Mouse (Mus musculus) gastrocnemius, adult 18-20 months (tissue): ENCODE measurements around the gene Slc25a45. TPM values are rescaled to one million over a fixed set of nuclear protein-coding genes. Genes with fewer than 3 reads are reported as not detected.
A peak's percentile ranks its signal among the peaks of the same experiment; 100 is the strongest.

Experiments used
- DNase-seq: peaks from one replicate; pipeline ENCODE4 v3.0.0; 2021; ENCODE audit warnings: low spot score
- total RNA-seq, 2 experiments: library from RNA; stranded (reverse); gene quantifications; 2 replicates each; pipeline ENCODE4 v1.2.3; 2021

Slc25a45 gene
- total RNA-seq, 2 experiments from 2014 or later, result 0.59 to 0.90 TPM

DNA sequence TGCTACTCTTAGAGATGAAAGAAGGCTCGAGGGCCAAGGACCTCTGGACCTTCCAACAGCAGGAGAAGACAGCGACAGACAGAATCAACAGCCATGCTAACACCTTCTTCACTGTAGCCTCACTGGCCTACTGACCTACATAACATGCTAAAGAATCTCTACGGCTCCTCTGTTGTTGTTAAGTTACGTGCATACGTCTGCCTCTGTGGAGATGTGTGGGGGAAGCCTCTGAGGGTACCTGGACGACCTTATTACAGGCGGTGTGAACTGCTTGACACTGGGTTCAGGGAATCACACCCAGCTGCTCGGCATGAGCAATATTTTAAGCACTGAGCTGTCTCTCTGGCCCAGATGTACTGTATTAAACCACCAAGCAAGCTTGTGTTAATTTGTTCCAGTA is 49.9 kb downstream of the Slc25a45 start:
- no peak for DNase-seq

DNA sequence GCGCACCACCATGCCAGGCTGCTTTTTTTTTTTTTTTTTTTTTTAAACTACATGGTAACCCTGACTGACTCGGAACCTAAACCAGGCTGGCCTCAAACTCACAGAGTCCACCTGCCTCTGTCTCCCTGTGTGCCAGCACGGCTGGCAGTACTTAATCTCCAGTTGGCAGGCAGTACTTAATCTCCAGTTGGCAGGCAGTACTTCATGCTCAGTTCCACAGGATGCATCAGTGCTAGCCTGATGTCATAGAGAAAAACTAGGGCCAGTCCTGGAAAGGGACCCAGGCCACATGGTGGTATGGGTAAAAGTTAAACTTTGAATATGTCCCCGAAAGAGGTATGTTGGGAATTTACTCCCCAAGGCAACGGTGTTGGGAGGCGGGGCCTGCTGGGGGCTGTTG is 50.5 kb downstream of the Slc25a45 start:
- DNase-seq, result no peak

DNA sequence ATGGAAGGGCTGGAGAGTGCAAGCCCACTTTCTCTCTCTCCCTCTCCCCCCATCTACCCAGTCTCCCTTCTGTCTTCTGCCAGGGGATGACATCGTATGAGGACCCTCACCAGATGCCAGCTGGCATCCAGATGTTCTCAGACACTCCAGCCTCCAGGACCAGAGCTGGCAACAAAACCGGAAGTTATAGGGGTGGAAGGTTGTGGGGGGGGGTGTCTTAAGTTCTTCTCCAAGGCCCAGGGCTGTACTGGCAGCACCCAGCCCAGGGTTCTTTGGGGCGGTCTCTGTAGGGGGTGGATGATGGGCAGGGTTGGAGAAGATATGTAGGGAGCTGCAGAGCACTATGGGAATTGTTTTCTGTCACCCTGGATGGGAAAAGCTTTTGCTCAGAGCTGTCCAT is 50.9 kb downstream of the Slc25a45 start:
- no peak for DNase-seq

DNA sequence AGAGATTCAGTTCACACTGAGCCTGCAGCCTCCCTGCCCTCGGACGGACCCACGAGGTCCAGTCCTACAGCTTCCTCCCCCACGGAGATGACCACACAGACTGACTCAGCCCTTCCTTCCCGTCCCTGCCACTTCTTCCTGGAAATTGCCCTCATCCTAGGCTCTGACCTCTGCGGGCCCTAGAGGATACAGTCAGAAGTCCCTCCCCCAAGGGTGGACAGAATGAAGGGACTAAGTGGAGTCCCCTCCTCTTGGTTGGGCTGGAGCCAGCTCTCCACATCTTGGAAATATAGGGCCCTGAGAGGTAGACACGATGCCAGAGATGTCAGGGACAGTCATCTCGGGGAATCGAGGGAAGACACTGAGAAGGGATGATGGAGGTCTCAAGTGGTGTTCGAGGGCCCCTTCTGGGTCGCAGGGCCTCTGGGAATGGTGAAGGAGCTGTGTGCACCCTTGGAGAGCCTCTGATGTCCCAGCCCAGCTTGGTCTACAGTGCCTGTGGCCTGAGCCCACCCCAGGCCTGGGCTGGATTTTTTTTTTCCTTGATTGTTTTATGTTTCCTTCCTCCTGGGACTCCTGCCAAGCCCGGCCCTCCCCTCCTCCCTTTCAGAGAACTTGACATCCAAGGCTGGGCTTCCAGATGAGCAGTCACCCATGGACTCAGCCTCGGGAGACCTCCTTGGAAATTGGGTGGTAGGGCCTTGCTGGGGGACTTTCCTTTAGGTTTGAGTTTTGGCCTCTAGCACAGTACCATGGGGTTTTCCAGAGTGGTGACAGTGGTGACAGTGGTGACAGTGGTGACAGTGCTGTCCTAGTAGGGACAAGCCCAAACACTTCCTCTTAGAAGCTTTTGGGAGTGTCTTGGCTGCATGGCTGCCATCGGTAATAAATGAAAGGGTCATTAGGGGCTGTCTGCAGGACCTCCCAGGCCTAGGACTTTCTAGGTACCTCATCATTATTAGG is 52.3 kb downstream of the Slc25a45 start:
- DNase-seq, result no peak

DNA sequence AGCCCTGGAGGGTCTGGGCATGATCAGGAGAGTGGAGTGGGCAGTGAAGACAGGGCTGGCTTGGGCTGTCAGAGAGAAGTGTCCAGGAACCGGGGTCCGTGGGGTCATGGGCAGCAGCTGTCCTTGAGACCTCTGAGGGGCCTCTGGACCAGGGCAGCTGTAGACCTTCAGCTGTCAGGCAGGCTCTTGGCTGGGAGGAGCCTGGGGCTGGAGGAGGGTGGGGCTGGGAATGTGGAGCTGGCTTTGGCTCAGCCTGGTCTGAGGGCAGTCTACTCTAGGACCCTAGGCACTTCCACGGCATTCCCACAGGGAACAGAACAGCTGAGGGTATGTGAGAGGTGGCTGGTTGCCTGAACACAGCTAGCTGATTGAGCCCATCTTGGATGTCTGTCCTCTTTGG is 57.7 kb downstream of the Slc25a45 start:
- peak; percentile 54 for DNase-seq

Other genes with a start within 250 kb of the Slc25a45 start
- gene Rela, start 240.3 kb upstream of the Slc25a45 start, total RNA-seq, result 10 to 100 TPM; 14.6 to 19.3 TPM
- 1 to 10 TPM; 5.6 to 8.2 TPM for gene Sipa1, start 214.1 kb upstream of the Slc25a45 start, total RNA-seq
- gene Map3k11, start 189.1 kb upstream of the Slc25a45 start, total RNA-seq, result 1 to 10 TPM; 8.6 to 9.4 TPM
- gene Pcnx3, start 188.9 kb upstream of the Slc25a45 start, total RNA-seq, result 10 to 100 TPM; 12.5 to 13.8 TPM
- not detected for gene Kcnk7, start 173.4 kb upstream of the Slc25a45 start, total RNA-seq
- 100 to 1,000 TPM; 210 to 241 TPM for gene Ehbp1l1, start 151.5 kb upstream of the Slc25a45 start, total RNA-seq
- gene Fam89b, start 148.2 kb upstream of the Slc25a45 start, total RNA-seq, result 10 to 100 TPM; 20.1 to 21.3 TPM
- 10 to 100 TPM; 41.4 to 45.4 TPM for gene Ltbp3, start 136.9 kb upstream of the Slc25a45 start, total RNA-seq
- gene Scyl1, start 106.4 kb upstream of the Slc25a45 start, total RNA-seq, result 10 to 100 TPM; 70.6 to 74.4 TPM
- 1 to 10 TPM; 2.9 to 3.2 TPM for gene Frmd8, start 2.5 kb upstream of the Slc25a45 start, total RNA-seq
- under 1 TPM; 0.21 TPM for gene Tigd3, start 16.3 kb downstream of the Slc25a45 start, total RNA-seq
- 10 to 100 TPM; 76.3 to 85.1 TPM for gene Dpf2, start 35.2 kb downstream of the Slc25a45 start, total RNA-seq
- 10 to 100 TPM in 1 of 2 experiments, 1 to 10 TPM in 1; 8.9 to 11.2 TPM for gene Cdc42ep2, start 47.0 kb downstream of the Slc25a45 start, total RNA-seq
- 1 to 10 TPM; 6.2 to 8.7 TPM for gene Pola2, start 86.4 kb downstream of the Slc25a45 start, total RNA-seq
- not detected for gene Slc22a20, start 108.3 kb downstream of the Slc25a45 start, total RNA-seq
- 10 to 100 TPM; 89.8 to 91.1 TPM for gene Capn1, start 138.1 kb downstream of the Slc25a45 start, total RNA-seq
- 10 to 100 TPM; 18.4 to 20.5 TPM for gene Syvn1, start 168.8 kb downstream of the Slc25a45 start, total RNA-seq
- gene Mrpl49, start 180.0 kb downstream of the Slc25a45 start, total RNA-seq, result 10 to 100 TPM; 27.5 to 29.3 TPM
- gene Fau, start 180.0 kb downstream of the Slc25a45 start, total RNA-seq, result 100 to 1,000 TPM; 425 to 500 TPM
- gene Znhit2, start 183.4 kb downstream of the Slc25a45 start, total RNA-seq, result 10 to 100 TPM in 1 of 2 experiments, 1 to 10 TPM in 1; 9.5 to 10.2 TPM
- gene Tm7sf2, start 190.6 kb downstream of the Slc25a45 start, total RNA-seq, result 1 to 10 TPM; 5.9 to 6.2 TPM
- 10 to 100 TPM; 17.5 to 23.8 TPM for gene Vps51, start 199.4 kb downstream of the Slc25a45 start, total RNA-seq
- gene Tmem262, start 202.2 kb downstream of the Slc25a45 start, total RNA-seq, result not detected
- not detected for gene Gm28374, start 204.4 kb downstream of the Slc25a45 start, total RNA-seq
- 10 to 100 TPM; 13.5 to 14.8 TPM for gene Zfpl1, start 207.1 kb downstream of the Slc25a45 start, total RNA-seq
- gene Cdca5, start 207.2 kb downstream of the Slc25a45 start, total RNA-seq, result not detected
- gene AC131692.1, start 216.6 kb downstream of the Slc25a45 start, total RNA-seq, result not detected
- not detected for gene Naaladl1, start 228.0 kb downstream of the Slc25a45 start, total RNA-seq
- 1 to 10 TPM; 8.6 to 9.7 TPM for gene Sac3d1, start 240.8 kb downstream of the Slc25a45 start, total RNA-seq